Comparison of ENCODE assay signal across 9 mouse cellular contexts in genomic region chr3:127705515-127706444, GRCm38 (mm10).
DNase-seq lines count a peak whose midpoint lies in the region; ATAC-seq and TF ChIP-seq lines count a peak whose summit lies in the region.
"Had no signal": no experiment of that assay in that cellular context is flagged by ENCODE, and none has a peak within 500 bp of the region (broad histone marks: within the 10 kb centered on the region; RNA-seq: fewer than 3 reads in every experiment).

No protein-coding gene starts in this region.

- H3K36me3 ChIP-seq in kidney, postnatal 0 days (ENCODE audit: insufficient read depth, low read length) = no peaks in the 10 kb centered on the region
- no peaks in the 10 kb centered on the region for H3K36me3 ChIP-seq in kidney, adult 2 months (ENCODE audit: control insufficient read depth, insufficient read depth, low read length)
- no peaks in the 10 kb centered on the region for H3K36me3 ChIP-seq in forebrain, embryonic 10.5 days (replicated peaks)
- H3K36me3 ChIP-seq in intestine, embryonic 15.5 days = no peaks in the 10 kb centered on the region
- no peaks in the 10 kb centered on the region for H3K36me3 ChIP-seq in limb, embryonic 15.5 days

- H3K27ac ChIP-seq in kidney, postnatal 0 days = no peak overlapping the region
- H3K27ac ChIP-seq in kidney, adult 2 months (ENCODE audit: insufficient read depth, low read depth, low read length) = no peak overlapping the region
- peak overlapping the region; percentile 88 for H3K27ac ChIP-seq in forebrain, embryonic 10.5 days
- H3K27ac ChIP-seq in intestine, embryonic 15.5 days = no peak overlapping the region
- no peak overlapping the region for H3K27ac ChIP-seq in limb, embryonic 15.5 days

- peak overlapping the region; percentile 50 for H3K4me2 ChIP-seq in kidney, postnatal 0 days (ENCODE audit: low read length)
- peak overlapping the region; percentile 48 for H3K4me2 ChIP-seq in intestine, embryonic 15.5 days (replicated peaks)
- peak overlapping the region; percentile 43 for H3K4me2 ChIP-seq in limb, embryonic 15.5 days

- ATAC-seq in kidney, postnatal 0 days (replicated peaks; ENCODE audit: low FRiP score, low read depth) = peak; percentile 61; the same call in 1 of the 2 replicates
- 0 out of 2 replicates have a peak, but pooled peaks have one; percentile 55 for ATAC-seq in intestine, embryonic 15.5 days
- no peak for ATAC-seq in limb, embryonic 15.5 days (ENCODE audit: insufficient number of reproducible peaks, low FRiP score, low TSS enrichment, low read depth)
- ATAC-seq: Patski had no signal

- no peak for TF ChIP-seq POLR2A in kidney, adult 2 months (IDR thresholded peaks at IDR 0.05; ENCODE audit: low read depth, low read length)

- H3K9ac ChIP-seq in kidney, postnatal 0 days (ENCODE audit: low read depth, low read length) = no peak overlapping the region
- H3K9ac ChIP-seq in intestine, embryonic 15.5 days = no peak overlapping the region
- no peak overlapping the region; the same call in 1 of the 2 replicates for H3K9ac ChIP-seq in limb, embryonic 15.5 days

- 0 out of 2 replicates have a peak, but pooled peaks cover 3% of the 10 kb centered on the region for H3K4me1 ChIP-seq in kidney, postnatal 0 days (replicated peaks; ENCODE audit: insufficient read depth, low read length)
- no peaks in the 10 kb centered on the region; the same call in 1 of the 2 replicates for H3K4me1 ChIP-seq in kidney, adult 2 months (ENCODE audit: control insufficient read depth, insufficient read depth, low read length)
- peaks cover 43% of the 10 kb centered on the region for H3K4me1 ChIP-seq in forebrain, embryonic 10.5 days
- H3K4me1 ChIP-seq in intestine, embryonic 15.5 days (replicated peaks) = 0 out of 2 replicates have a peak, but pooled peaks cover 5% of the 10 kb centered on the region
- peaks cover 6% of the 10 kb centered on the region for H3K4me1 ChIP-seq in limb, embryonic 15.5 days

- H3K27me3 ChIP-seq in kidney, postnatal 0 days (ENCODE audit: insufficient read depth, low read length) = no peaks in the 10 kb centered on the region
- H3K27me3 ChIP-seq in kidney, adult 2 months (replicated peaks; ENCODE audit: control insufficient read depth, insufficient read depth, low read length) = no peaks in the 10 kb centered on the region
- H3K27me3 ChIP-seq in forebrain, embryonic 10.5 days (ENCODE audit: poor library complexity, severe bottlenecking) = peaks cover 82% of the 10 kb centered on the region
- no peaks in the 10 kb centered on the region for H3K27me3 ChIP-seq in intestine, embryonic 15.5 days (replicated peaks)
- no peaks in the 10 kb centered on the region for H3K27me3 ChIP-seq in limb, embryonic 15.5 days
- H3K27me3 ChIP-seq: Patski had no signal

- TF ChIP-seq CTCF in kidney, postnatal 0 days (IDR thresholded peaks at IDR 0.05; ENCODE audit: low read depth) = no peak
- TF ChIP-seq CTCF in kidney, adult 2 months (conservative IDR thresholded peaks at IDR 0.05; ENCODE audit: insufficient read depth, insufficient read length, low read depth, low read length) = no peak

- peak overlapping the region; percentile 11 for H3K4me3 ChIP-seq in kidney, postnatal 0 days (replicated peaks; ENCODE audit: low read depth, low read length)
- no peak overlapping the region for H3K4me3 ChIP-seq in kidney, adult 2 months (ENCODE audit: insufficient read depth, low read depth, low read length)
- H3K4me3 ChIP-seq in forebrain, embryonic 10.5 days = peak overlapping the region; percentile 34
- peak overlapping the region; percentile 4; the same call in 1 of the 2 replicates for H3K4me3 ChIP-seq in intestine, embryonic 15.5 days (replicated peaks)
- H3K4me3 ChIP-seq in limb, embryonic 15.5 days = peak overlapping the region; percentile 25

- no peaks in the 10 kb centered on the region for H3K9me3 ChIP-seq in kidney, postnatal 0 days (replicated peaks; ENCODE audit: low read length)
- no peaks in the 10 kb centered on the region for H3K9me3 ChIP-seq in forebrain, embryonic 10.5 days
- H3K9me3 ChIP-seq in intestine, embryonic 15.5 days = no peaks in the 10 kb centered on the region
- H3K9me3 ChIP-seq in limb, embryonic 15.5 days = no peaks in the 10 kb centered on the region

- DNase-seq in kidney, postnatal 0 days (ENCODE audit: low spot score) = peak; percentile 63
- DNase-seq in kidney, adult 2 months = no peak
- DNase-seq in forebrain, embryonic 10.5 days (ENCODE audit: extremely low spot score, low spot score) = peak; percentile 90
- peak; percentile 59 to 71 for DNase-seq in right cerebral cortex, postnatal 10 days (ENCODE audit: low spot score in 2 of 2)
- no peak for DNase-seq in testis, postnatal 10 days (ENCODE audit: low spot score)
- no peak for DNase-seq in cerebellum, postnatal 4 days (ENCODE audit: low spot score in 2 of 2)

- WGBS in kidney, postnatal 0 days = 10% methylated on average over 30 of the region's 30 CpGs
- WGBS in kidney, adult 2 months = 18% methylated on average over 30 of the region's 30 CpGs
- 5% methylated on average over 30 of the region's 30 CpGs for WGBS in forebrain, embryonic 10.5 days
- WGBS in intestine, embryonic 15.5 days = 21% methylated on average over 30 of the region's 30 CpGs
- 12% methylated on average over 30 of the region's 30 CpGs for WGBS in limb, embryonic 15.5 days

Comparison
In these comparisons a context has a peak if more than half of its experiments do, and no peak if none do; other contexts are left out.
1. DNase-seq: peak in kidney, postnatal 0 days (single experiment), forebrain, embryonic 10.5 days (single experiment) and right cerebral cortex, postnatal 10 days (2 of 2); none in kidney, adult 2 months (single experiment), testis, postnatal 10 days (single experiment) and cerebellum, postnatal 4 days (0 of 2).
2. Peak in every context shown above with its lines, with median percentiles within 50 percentile points of each other: H3K4me2 ChIP-seq.